Comparison of ENCODE assay signal across 9 mouse cellular contexts in genomic region chr6:90757427-90757883, GRCm38 (mm10).
DNase-seq lines count a peak whose midpoint lies in the region; ATAC-seq and TF ChIP-seq lines count a peak whose summit lies in the region.
"Had no signal": no experiment of that assay in that cellular context is flagged by ENCODE, and none has a peak within 500 bp of the region (broad histone marks: within the 10 kb centered on the region; RNA-seq: fewer than 3 reads in every experiment).

No protein-coding gene starts in this region.

- no peak overlapping the region for H3K4me2 ChIP-seq in limb, embryonic 14.5 days (replicated peaks; ENCODE audit: low read depth, low read length, severe bottlenecking)
- no peak overlapping the region for H3K4me2 ChIP-seq in intestine, embryonic 16.5 days (ENCODE audit: low read depth, low read length)

- H3K9me3 ChIP-seq in limb, embryonic 14.5 days (ENCODE audit: control insufficient read depth, low read length), result no peaks in the 10 kb centered on the region
- H3K9me3 ChIP-seq in intestine, embryonic 16.5 days (ENCODE audit: control insufficient read depth, low read length), result no peaks in the 10 kb centered on the region
- H3K9me3 ChIP-seq in embryonic facial prominence, embryonic 10.5 days, result no peaks in the 10 kb centered on the region

- peak overlapping the region; percentile 74 for H3K27ac ChIP-seq in brown adipose tissue, adult 24 weeks (replicated peaks; ENCODE audit: low read depth, low read length)
- no peak overlapping the region for H3K27ac ChIP-seq in limb, embryonic 14.5 days (replicated peaks; ENCODE audit: low read depth, low read length)
- peak overlapping the region; percentile 82 for H3K27ac ChIP-seq in small intestine, adult 2 months (ENCODE audit: insufficient read depth, low read depth, low read length)
- H3K27ac ChIP-seq in intestine, embryonic 16.5 days (ENCODE audit: low read length), result no peak overlapping the region
- no peak overlapping the region; the same call in 1 of the 2 replicates for H3K27ac ChIP-seq in embryonic facial prominence, embryonic 10.5 days (replicated peaks)

- peaks cover 28% of the 10 kb centered on the region for H3K4me1 ChIP-seq in brown adipose tissue, adult 24 weeks (ENCODE audit: control insufficient read depth, insufficient read depth, insufficient read length, low read length)
- H3K4me1 ChIP-seq in limb, embryonic 14.5 days (ENCODE audit: control insufficient read depth, insufficient read depth, low read length), result peaks cover 16% of the 10 kb centered on the region; the same call in 1 of the 2 replicates
- H3K4me1 ChIP-seq in small intestine, adult 2 months (ENCODE audit: control insufficient read depth, insufficient read depth, insufficient read length, low read length), result peaks cover 5% of the 10 kb centered on the region
- H3K4me1 ChIP-seq in intestine, embryonic 16.5 days (ENCODE audit: control insufficient read depth, insufficient read depth, low read length), result no peaks in the 10 kb centered on the region; the same call in 1 of the 2 replicates
- peaks cover 22% of the 10 kb centered on the region; the same call in 1 of the 2 replicates for H3K4me1 ChIP-seq in embryonic facial prominence, embryonic 10.5 days

- no peaks in the 10 kb centered on the region for H3K36me3 ChIP-seq in limb, embryonic 14.5 days (ENCODE audit: control insufficient read depth, insufficient read depth, low read length)
- no peaks in the 10 kb centered on the region for H3K36me3 ChIP-seq in small intestine, adult 2 months (ENCODE audit: control insufficient read depth, insufficient read depth, low read length)
- no peaks in the 10 kb centered on the region for H3K36me3 ChIP-seq in intestine, embryonic 16.5 days (ENCODE audit: control insufficient read depth, insufficient read depth, low read length)
- H3K36me3 ChIP-seq in embryonic facial prominence, embryonic 10.5 days (replicated peaks), result no peaks in the 10 kb centered on the region

- ATAC-seq in limb, embryonic 14.5 days (ENCODE audit: low FRiP score, low read depth), result 0 out of 2 replicates have a peak, but pooled peaks have one; percentile 13
- no peak for ATAC-seq in intestine, embryonic 16.5 days
- ATAC-seq: Patski had no signal

- no peak overlapping the region for H3K4me3 ChIP-seq in brown adipose tissue, adult 24 weeks (ENCODE audit: insufficient read depth, low read depth, low read length)
- no peak overlapping the region for H3K4me3 ChIP-seq in limb, embryonic 14.5 days (replicated peaks; ENCODE audit: low read length)
- H3K4me3 ChIP-seq in small intestine, adult 2 months (ENCODE audit: low read depth, low read length), result peak overlapping the region; percentile 36
- H3K4me3 ChIP-seq in intestine, embryonic 16.5 days (ENCODE audit: low read length), result no peak overlapping the region
- H3K4me3 ChIP-seq in embryonic facial prominence, embryonic 10.5 days, result no peak overlapping the region

- H3K9ac ChIP-seq in limb, embryonic 14.5 days (ENCODE audit: low read depth, low read length, severe bottlenecking), result no peak overlapping the region
- H3K9ac ChIP-seq in intestine, embryonic 16.5 days (ENCODE audit: low read depth, low read length), result no peak overlapping the region

- 59% methylated on average over 12 of the region's 12 CpGs for WGBS in limb, embryonic 14.5 days
- 78% methylated on average over 12 of the region's 12 CpGs for WGBS in small intestine, adult 2 months
- WGBS in intestine, embryonic 16.5 days, result 68% methylated on average over 12 of the region's 12 CpGs
- 71% methylated on average over 12 of the region's 12 CpGs for WGBS in embryonic facial prominence, embryonic 10.5 days

- no peaks in the 10 kb centered on the region for H3K27me3 ChIP-seq in limb, embryonic 14.5 days (ENCODE audit: control insufficient read depth, insufficient read depth, low read length)
- no peaks in the 10 kb centered on the region for H3K27me3 ChIP-seq in small intestine, adult 2 months (ENCODE audit: control insufficient read depth, insufficient read depth, low read length)
- H3K27me3 ChIP-seq in intestine, embryonic 16.5 days (replicated peaks; ENCODE audit: control insufficient read depth, insufficient read depth, low read length), result no peaks in the 10 kb centered on the region
- H3K27me3 ChIP-seq in embryonic facial prominence, embryonic 10.5 days (replicated peaks; ENCODE audit: low read depth, poor library complexity, severe bottlenecking), result no peaks in the 10 kb centered on the region
- H3K27me3 ChIP-seq: Patski had no signal

- no peak for TF ChIP-seq POLR2A in limb, embryonic 14.5 days (IDR thresholded peaks at IDR 0.05; ENCODE audit: borderline replicate concordance, extremely low read depth, insufficient read depth, insufficient read length)
- TF ChIP-seq POLR2A in small intestine, adult 2 months (IDR thresholded peaks at IDR 0.05; ENCODE audit: low read depth, low read length), result no peak; the same call in 1 of the 2 replicates

- TF ChIP-seq CTCF in small intestine, adult 2 months (IDR thresholded peaks at IDR 0.05; ENCODE audit: extremely low read depth, insufficient read length, insufficient replicate concordance, low read depth, low read length), result no peak

- intact Hi-C loops in gastrocnemius, postnatal 36 days (cut with DNase I), result no loop called here

- peak; percentile 41 for DNase-seq in gastrocnemius, adult 18-20 months (ENCODE audit: low spot score)
- DNase-seq in gastrocnemius, postnatal 36 days, result no peak
- no peak for DNase-seq in limb, embryonic 14.5 days (ENCODE audit: low spot score)
- no peak for DNase-seq in embryonic facial prominence, embryonic 10.5 days (ENCODE audit: low spot score)
- DNase-seq in ovary, postnatal 14 days (ENCODE audit: low spot score), result no peak

Comparison
In these comparisons a context has a peak if more than half of its experiments do, and no peak if none do; other contexts are left out.
1. H3K27ac ChIP-seq: peak in brown adipose tissue, adult 24 weeks (single experiment) and small intestine, adult 2 months (single experiment); none in limb, embryonic 14.5 days (single experiment), intestine, embryonic 16.5 days (single experiment) and embryonic facial prominence, embryonic 10.5 days (single experiment).